Mouse (Mus musculus): ENCODE results near the gene Ccnd2.

DNA sequence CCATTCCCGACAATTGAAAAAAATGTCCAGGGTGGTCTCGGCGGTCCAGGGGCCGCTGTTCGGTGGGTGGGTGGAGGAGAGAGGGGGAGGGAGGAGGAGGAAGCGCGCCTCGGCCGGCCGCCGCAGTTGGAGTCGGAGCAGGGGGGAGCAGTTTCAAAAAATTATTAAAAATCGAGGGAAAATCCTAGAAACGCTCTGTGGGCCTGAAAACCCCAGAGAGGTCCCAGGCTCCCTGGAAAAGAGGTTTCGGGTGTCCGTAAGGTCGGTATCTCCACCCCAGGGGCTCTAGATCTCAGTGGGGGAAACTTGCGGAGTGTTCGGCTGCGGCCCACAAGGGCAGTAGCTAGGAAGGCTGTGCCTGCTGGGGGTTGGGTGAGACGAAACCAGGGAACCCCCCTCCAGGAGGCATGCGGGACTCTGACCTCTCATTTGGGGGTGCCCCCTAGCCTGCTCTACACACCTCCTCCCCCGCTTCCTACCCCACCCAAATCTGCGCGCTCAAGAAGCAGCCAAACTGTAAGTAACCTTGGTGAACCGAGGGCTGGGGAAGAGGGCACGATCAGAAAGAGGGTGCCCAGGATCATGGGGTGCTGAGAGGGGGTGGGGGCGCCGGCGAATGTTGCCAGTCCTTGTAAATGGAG is 2.6 kb downstream of the Ccnd2 start:
- no peak for TF ChIP-seq CTCF (IDR thresholded peaks at IDR 0.05; ENCODE audit: extremely low read depth, insufficient read length, insufficient replicate concordance, low read depth, low read length)
- no peak for TF ChIP-seq POLR2A (IDR thresholded peaks at IDR 0.05; ENCODE audit: low read depth, low read length)

Data from small intestine, adult 2 months (tissue).